Mouse (Mus musculus): ENCODE results near the gene Gm960. TPM values are rescaled to one million over a fixed set of nuclear protein-coding genes. Genes with fewer than 3 reads are reported as not detected.

Gene Gm960
- total RNA-seq (2021), result under 1 TPM in 1 of 2 experiments, not detected in 1; 0.13 TPM
- long read RNA-seq, experiment 1, partial matches to known transcripts, result 0 of 1 reads
- long read RNA-seq, experiment 1, other reads (novel, unspliced or antisense), result 1 of 1 reads
- long read RNA-seq, experiment 2, partial matches to known transcripts, result 0 of 1 reads
- long read RNA-seq, experiment 2, other reads (novel, unspliced or antisense), result 0 of 1 reads

GRCm38 (mm10) chr19:4698205-4698677 is at the start of gene Gm960:
TSS of gene Gm960 (minus strand) at chr19:4698668.
- peak; percentile 84 to 89 for DNase-seq

- no peak for DNase-seq
These were observed 49.3 kb upstream of the Gm960 start for GRCm38 (mm10) chr19:4747631-4748312.

- peak; percentile 80 to 83 for DNase-seq
These were observed 48.1 kb upstream of the Gm960 start for GRCm38 (mm10) chr19:4746611-4747010.

GRCm38 (mm10) chr19:4745681-4746080 is 47.2 kb upstream of the Gm960 start:
- peak in 1 of 2 experiments; percentile 18 for DNase-seq

- DNase-seq, result peak; percentile 75 to 83
These were observed 46.6 kb upstream of the Gm960 start for GRCm38 (mm10) chr19:4745057-4745456.

GRCm38 (mm10) chr19:4744026-4744425 is 45.6 kb upstream of the Gm960 start:
- DNase-seq, result no peak

GRCm38 (mm10) chr19:4743524-4743923 is 45.1 kb upstream of the Gm960 start:
- DNase-seq, result peak in 1 of 2 experiments; percentile 45

GRCm38 (mm10) chr19:4742229-4742628 is 43.8 kb upstream of the Gm960 start:
- DNase-seq, result no peak

GRCm38 (mm10) chr19:4741482-4741881 is 43.0 kb upstream of the Gm960 start:
- DNase-seq, result peak in 1 of 2 experiments; percentile 39

- DNase-seq, result no peak
These were observed 41.3 kb upstream of the Gm960 start for GRCm38 (mm10) chr19:4739762-4740161.

GRCm38 (mm10) chr19:4739053-4739452 is 40.6 kb upstream of the Gm960 start:
- no peak for DNase-seq

- DNase-seq, result no peak
These were observed 39.4 kb upstream of the Gm960 start for GRCm38 (mm10) chr19:4737866-4738265.

GRCm38 (mm10) chr19:4733052-4733451 is 34.6 kb upstream of the Gm960 start:
- DNase-seq, result no peak

GRCm38 (mm10) chr19:4729186-4729585 is 30.7 kb upstream of the Gm960 start:
- no peak for DNase-seq

- peak in 1 of 2 experiments; percentile 62 for DNase-seq
These were observed 22.3 kb upstream of the Gm960 start for GRCm38 (mm10) chr19:4720671-4721244.

- no peak for DNase-seq
These were observed 21.6 kb upstream of the Gm960 start for GRCm38 (mm10) chr19:4720112-4720511.

GRCm38 (mm10) chr19:4719351-4719764 is 20.9 kb upstream of the Gm960 start:
- no peak for DNase-seq

- DNase-seq, result no peak
These were observed 20.2 kb upstream of the Gm960 start for GRCm38 (mm10) chr19:4718716-4719115.

GRCm38 (mm10) chr19:4717281-4717680 is 18.8 kb upstream of the Gm960 start:
- DNase-seq, result no peak

- DNase-seq, result no peak
These were observed 18.3 kb upstream of the Gm960 start for GRCm38 (mm10) chr19:4716756-4717155.

- DNase-seq, result no peak
These were observed 15.4 kb upstream of the Gm960 start for GRCm38 (mm10) chr19:4713886-4714285.

GRCm38 (mm10) chr19:4712781-4713526 is 14.5 kb upstream of the Gm960 start:
- DNase-seq, result no peak

Measured in adrenal gland, postnatal 36 days (tissue).